Mouse (Mus musculus) left cerebral cortex, postnatal 14 days (tissue): Measurements from ENCODE around the gene Pphln1. TPM values are rescaled to one million over a fixed set of nuclear protein-coding genes. Genes with fewer than 3 reads are reported as not detected.
A peak's percentile ranks its signal among the peaks of the same experiment; 100 is the strongest.

Experiments
- DNase-seq, 2 experiments: peaks; one replicate each; pipeline ENCODE4 v3.0.0; 2021 to 2022; ENCODE audit warnings: low spot score in 2 of 2, mixed read lengths in 1 of 2
- intact Hi-C: fragments of 180-260 bp; cut with DNase I; formaldehyde crosslinking; loops from one replicate; pipeline ENCODE4 v1.15.1; 2025
- total RNA-seq, 2 experiments: library from RNA; stranded (reverse); gene quantifications; 2 replicates each; pipeline ENCODE4 v1.2.3; 2021

Pphln1 gene
- total RNA-seq, 2 experiments from 2014 or later, result 34.8 to 37.3 TPM

DNA sequence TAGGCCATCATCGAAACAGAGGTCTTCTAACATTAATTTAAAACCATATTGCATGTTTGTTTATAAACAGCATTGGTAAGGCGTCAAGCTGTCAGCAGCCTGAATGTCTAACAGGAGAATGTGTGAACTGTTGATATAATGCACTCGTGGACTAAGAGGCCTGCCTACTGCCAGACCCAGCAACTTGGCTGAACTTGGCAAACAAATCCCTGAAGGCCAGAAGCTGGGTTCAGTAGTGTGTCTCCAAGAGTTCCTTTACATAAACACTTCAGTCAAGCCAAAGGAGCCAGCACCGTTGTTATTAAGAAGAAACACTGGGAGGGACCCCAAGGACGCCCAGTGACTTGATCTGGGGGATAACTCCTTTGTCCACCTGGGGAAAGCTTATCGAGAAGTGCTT lies 18.1 kb downstream of the Pphln1 start:
- intact Hi-C loops, result no loop called here
- no peak for DNase-seq

DNA sequence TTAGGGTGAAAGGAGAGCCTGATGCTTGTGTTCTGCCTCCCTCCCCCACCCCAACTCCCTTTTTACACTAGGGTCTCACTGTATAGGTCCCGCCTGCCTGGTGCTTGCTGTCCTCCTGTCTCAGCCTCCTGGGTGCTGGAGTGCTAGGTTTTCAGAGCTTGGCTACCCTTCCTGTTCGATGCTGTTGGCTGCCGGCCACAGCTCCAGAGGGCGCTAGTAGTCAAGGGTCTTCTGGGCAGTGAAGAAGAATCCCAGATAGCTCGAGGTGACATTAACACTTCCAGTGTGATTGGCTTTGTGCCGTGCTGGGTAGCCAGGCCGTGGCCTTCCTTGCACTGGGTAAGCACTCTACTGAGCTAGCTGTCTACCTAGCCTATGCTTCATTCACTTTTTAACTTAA lies 22.4 kb downstream of the Pphln1 start:
- intact Hi-C loops, result no loop called here
- DNase-seq, result no peak

DNA sequence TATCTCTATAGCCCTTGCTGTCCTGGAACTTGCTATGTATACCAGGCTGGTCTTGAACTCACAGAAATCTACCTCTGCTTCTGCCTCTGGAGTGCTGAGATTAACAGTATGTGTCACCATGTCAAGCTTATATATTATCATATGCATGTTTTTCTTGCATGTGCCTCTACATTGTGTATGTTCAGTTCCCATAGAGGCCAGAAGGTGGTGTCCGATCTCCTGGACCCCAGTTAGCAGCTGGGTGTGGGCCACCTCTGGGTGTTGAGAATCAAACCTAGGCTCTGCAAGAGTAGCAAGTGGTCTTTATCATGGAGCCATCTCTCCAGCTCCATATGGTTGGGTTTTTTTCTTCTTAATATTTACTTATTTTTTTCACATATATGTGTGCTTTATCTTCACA lies 24.4 kb downstream of the Pphln1 start:
- DNase-seq, result no peak
- intact Hi-C loops, result no loop called here

DNA sequence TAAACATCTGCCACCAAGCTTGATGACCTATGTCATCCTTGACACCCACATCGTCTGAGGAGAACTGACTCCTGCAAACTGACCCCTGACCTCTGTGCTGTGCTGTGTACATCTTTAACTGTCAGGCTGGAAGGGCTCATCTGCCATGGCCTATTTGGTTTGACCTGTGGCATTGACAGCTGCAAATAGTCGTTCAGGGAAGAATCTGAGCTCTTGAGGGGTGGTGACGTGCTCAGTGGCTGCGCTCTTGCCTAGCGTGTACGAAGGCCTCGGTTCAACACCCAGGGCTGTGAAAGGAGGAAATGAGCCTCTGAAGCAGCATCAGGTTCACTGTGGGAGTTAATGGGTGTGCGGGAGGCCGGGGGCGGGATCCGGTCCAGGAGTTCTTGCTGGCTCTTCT lies 35.7 kb downstream of the Pphln1 start:
- intact Hi-C loops, result loop anchor here (10.0 kb wide), 1 partner anchor 141 kb away; no protein-coding TSS in a partner anchor
- no peak for DNase-seq

DNA sequence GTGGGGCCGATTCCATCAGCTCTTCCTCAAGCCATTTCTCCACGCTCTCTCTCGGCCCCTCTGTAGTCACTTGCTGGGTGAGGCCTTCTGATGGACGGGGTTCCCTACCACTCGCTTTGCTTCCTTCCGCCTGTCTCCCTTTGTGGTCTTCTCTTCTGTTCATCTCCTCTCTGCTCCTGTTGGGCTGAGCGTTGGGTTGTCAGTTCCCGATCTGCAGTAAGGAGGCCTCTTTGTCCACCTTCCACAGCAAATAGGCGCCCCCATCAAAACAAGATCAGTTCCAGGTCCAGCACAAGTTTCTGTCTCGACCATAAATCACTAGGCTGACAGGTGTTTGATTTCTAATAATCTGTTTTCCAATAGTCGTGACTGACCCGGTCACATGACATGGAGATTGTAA lies 37.8 kb downstream of the Pphln1 start:
- intact Hi-C loops, result loop anchor here (5.0 to 10.0 kb wide), 2 partner anchors 139 to 169 kb away; no protein-coding TSS in a partner anchor
- no peak for DNase-seq

DNA sequence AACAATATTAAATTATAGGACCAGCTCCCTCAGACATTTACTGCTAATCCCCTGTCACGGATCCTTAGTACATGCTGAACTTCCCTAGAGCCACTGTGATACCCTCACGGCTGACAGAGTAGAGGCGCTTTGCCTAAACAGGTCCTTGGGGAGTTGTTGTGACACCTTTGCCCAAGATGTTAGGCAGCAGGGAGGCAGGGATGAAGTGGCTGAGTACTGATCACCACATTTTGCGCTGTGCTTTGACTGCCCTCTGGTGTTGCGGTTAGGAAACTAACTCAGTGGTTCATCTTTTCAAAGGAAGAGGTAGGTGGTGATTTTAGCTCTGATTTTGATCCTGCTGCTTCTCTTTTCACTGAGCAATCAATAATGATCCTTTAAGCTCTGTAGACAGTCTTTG lies 40.5 kb downstream of the Pphln1 start:
- intact Hi-C loops, result loop anchor here (5.0 to 10.0 kb wide), 2 partner anchors 136 to 171 kb away; no protein-coding TSS in a partner anchor
- DNase-seq, result peak; percentile 76 to 79

DNA sequence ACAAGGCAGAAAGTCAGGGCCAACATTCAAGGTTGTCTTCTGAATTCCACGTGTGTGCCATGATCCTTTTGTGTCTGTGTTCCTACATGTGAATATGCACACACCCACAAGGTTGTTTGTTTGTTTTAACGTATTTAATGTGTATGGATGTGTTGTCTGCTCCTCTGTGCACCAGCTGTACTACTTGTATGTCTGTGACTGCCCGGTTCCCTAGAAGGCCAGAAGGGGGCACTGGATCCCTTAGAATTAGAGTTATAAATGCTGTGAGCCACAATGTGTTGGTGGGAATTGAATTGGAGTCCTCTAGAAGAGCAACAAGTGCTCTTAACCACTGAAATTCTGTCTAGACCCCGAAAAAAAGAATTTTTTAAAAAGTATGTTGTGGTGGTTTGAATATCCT lies 44.1 kb downstream of the Pphln1 start:
- no peak for DNase-seq
- intact Hi-C loops, result no loop called here

DNA sequence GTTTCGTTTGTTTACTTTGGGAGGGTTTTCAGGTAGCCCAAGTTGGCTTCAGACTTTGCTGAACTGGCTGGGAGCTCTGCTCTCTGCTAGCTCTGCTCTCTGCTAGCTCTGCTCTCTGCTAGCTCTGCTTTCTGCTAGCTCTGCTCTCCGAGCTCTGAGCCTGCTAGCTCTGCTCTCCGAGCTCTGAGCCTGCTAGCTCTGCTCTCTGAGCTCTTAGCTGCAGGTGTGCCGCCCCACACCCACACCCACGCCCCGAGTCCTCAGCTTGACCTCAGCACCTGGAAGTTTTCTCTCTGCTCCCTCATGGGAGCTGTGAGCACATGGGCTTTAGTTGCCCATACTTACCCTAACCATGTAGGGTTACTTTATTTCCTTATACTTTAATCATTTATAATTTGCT lies 45.5 kb downstream of the Pphln1 start:
- no peak for DNase-seq
- intact Hi-C loops, result no loop called here

DNA sequence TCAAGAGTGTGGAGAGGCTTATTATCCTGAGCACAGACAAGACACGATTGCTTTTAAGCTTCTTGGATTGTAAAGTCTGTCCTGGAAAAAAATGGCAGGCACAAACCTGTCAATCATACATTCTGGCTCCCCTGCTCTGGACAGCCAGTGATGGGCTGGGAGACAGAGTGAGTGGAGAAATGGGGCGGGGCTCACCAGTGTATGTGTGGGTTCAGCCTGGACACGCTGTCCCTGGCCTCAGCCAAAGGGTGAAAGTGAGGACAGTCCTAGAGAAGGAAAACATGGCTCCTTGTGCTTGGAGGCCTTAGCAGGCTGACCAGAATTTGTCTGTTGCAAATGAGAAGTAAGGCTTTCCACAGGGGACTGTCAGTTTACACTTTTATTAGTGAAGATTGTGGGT lies 50.7 kb downstream of the Pphln1 start:
- intact Hi-C loops, result no loop called here
- no peak for DNase-seq

DNA sequence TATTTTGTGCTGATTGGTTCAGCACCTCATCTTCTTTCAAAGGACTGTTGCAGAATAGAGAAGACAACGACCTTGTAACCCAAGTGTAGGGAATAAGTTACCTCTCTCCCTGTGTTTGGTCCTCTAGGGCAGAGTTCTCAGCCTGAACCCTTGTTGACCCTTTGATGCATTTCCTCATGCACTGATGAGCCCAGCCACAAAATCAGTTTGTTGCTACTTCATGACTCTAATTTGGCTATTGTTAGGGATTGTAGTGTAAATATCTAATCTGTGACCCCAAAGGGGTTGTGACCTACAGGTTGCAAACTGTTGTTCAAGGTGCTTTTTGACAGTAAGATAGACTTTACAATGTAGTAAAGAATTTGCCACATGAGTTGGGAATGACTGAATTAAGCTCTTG lies 55.1 kb downstream of the Pphln1 start:
- intact Hi-C loops, result no loop called here
- no peak for DNase-seq

DNA sequence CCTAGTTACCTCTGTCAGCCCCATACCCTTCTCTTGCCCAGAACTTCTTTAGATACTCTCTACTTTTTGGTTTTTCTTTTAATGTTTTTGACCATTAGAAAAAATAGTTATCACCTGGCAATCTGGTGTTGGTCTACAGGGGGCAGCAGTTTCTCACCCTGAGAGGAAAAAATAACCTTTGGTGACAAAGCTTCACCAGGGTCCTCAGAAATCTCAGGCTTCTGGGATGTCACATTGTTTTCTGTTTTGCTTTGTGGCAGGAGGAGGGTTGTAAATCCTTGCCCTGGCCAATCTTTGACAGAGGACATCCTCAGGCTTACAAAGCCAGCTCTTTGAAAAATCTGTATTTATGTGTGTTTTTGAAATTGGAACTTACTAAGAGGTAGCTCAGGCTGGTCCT lies 57.9 kb downstream of the Pphln1 start:
- intact Hi-C loops, result no loop called here
- DNase-seq, result no peak

GRCm38 (mm10) chr15:93459422-93459821 lies 61.3 kb downstream of the Pphln1 start:
- intact Hi-C loops, result no loop called here
- no peak for DNase-seq

- intact Hi-C loops, result no loop called here
These were observed 62.9 kb downstream of the Pphln1 start for GRCm38 (mm10) chr15:93461066-93461465.

GRCm38 (mm10) chr15:93471651-93472050 lies 73.5 kb downstream of the Pphln1 start:
- intact Hi-C loops, result no loop called here
- DNase-seq, result no peak

More at GRCm38 (mm10) chr15:93461066-93461465, 62.9 kb downstream of the Pphln1 start:
- no peak for DNase-seq

DNA sequence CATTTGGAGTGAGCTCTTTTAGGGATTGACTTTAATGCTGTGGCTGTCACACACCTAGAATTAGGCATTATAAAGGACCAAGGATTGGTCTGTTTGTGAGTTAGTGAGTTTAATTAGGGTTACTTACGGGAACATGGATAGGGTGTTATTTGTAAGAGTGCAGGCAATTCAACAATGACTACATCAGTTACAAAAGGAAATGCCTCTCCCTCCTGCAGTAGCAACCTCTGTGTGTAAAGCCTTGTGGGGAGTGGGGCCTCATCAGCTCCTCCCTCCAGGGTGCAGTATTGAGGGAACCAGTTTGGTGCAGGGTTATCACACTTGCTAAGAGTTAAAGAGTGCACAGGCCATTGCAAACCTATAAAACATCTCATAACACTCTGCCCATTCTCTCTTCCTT lies 73.9 kb downstream of the Pphln1 start:
- no peak for DNase-seq
- intact Hi-C loops, result no loop called here

DNA sequence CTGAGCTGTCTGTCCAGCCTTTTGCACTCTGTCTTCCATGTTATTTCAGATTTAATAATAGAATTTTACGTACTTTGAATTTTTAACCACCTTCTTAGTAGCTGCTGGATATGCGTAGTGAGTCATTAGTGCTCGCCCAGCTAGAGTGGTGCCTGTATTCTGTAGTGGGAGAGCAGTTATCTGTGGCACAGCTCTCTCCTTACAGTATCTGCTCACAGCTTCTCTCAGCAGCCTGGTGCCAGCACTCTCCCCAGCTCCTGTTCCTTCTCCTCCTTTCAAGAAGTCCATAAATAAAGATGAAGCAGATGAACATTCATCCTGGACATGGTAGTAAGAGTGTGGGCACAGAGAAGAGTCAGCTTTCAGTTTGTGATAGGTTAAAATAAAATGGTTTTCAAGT lies 76.1 kb downstream of the Pphln1 start:
- intact Hi-C loops, result no loop called here
- DNase-seq, result peak in 1 of 2 experiments; percentile 28

- intact Hi-C loops, result no loop called here
- DNase-seq, result no peak
These were observed 77.5 kb downstream of the Pphln1 start for GRCm38 (mm10) chr15:93475688-93476087.

DNA sequence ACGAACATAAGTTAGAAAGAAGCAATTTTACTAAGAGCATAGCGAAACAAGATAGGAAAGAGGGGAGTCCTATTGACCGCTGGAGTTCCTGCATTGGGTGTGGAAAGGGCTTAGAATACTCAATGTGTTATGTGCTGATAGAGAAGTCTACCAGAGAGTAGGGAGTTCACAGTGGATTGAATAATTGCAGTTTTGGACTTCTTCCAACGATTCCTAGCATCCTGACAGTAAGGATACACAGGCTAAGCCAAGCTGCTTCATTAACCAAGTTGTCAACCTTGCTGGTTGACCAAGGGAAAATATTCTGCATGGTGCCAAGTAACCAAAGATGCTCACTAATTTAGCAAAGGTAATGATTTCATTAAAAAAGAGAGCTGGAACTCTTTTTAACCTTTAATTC lies 79.6 kb downstream of the Pphln1 start:
- DNase-seq, result no peak
- intact Hi-C loops, result no loop called here

GRCm38 (mm10) chr15:93478676-93479075 lies 80.5 kb downstream of the Pphln1 start:
- intact Hi-C loops, result no loop called here
- no peak for DNase-seq

GRCm38 (mm10) chr15:93479445-93479844 lies 81.3 kb downstream of the Pphln1 start:
- intact Hi-C loops, result no loop called here
- DNase-seq, result peak in 1 of 2 experiments; percentile 46

- intact Hi-C loops, result no loop called here
- no peak for DNase-seq
These were observed 83.0 kb downstream of the Pphln1 start for GRCm38 (mm10) chr15:93481112-93481511.

DNA sequence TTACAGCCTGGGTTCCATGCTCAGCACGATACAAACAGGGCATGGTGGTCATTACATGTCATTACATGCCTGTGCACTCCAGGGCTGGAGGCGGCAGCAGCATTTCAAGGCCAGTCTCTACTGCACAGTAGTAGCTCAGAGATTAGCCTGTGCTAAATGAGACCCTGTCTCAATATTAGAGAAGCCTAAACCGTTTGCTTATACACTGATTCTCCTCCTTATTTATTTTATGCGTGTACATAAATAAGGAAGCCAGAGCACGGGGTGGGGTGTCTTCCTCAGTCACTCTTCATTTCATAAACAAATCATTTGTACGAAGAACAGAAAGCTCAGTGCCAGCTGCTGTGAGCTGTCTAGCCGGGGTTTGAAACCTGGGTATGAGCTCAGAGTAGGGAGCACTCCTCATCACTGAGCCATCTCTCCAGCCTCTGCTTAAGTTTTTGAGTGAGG lies 86.1 kb downstream of the Pphln1 start:
- intact Hi-C loops, result no loop called here
- no peak for DNase-seq
